Mouse (Mus musculus): ENCODE results near the gene Atf4.

Gene Atf4

DNA sequence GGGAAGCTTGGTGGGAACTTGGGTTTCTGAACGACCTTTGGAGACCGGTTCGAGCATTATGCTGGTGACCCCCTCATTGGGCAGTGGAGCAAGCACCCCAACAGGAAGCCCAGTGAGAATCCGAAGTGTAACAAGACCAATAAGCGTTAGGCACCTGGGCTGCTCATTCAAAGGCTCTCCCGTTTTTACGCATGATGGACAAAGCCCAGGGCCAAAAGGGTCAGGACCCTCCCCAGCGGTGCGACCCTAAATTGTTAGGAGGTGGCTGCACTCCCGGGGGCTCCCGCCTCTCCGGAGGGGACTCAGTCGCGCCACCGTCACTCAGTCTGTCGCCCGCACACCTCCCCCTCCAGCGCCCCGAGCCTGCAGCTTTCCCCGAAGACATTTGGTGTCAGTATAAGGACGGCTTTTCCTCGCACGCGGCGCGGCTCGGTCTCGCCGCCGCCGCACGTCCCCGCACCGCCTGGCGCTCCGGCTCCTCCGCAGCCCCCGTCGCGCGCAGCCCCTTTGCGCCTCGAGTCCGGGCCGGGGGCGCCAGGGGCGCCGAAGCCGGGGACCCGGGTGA, 31.9 kb downstream of the Atf4 start, which contains the start of gene Cacna1i:
TSS of gene Cacna1i (plus strand) at position 388 of the 565 bp plus-strand sequence.
- in situ Hi-C loops (cut with MboI) = no loop called here

DNA sequence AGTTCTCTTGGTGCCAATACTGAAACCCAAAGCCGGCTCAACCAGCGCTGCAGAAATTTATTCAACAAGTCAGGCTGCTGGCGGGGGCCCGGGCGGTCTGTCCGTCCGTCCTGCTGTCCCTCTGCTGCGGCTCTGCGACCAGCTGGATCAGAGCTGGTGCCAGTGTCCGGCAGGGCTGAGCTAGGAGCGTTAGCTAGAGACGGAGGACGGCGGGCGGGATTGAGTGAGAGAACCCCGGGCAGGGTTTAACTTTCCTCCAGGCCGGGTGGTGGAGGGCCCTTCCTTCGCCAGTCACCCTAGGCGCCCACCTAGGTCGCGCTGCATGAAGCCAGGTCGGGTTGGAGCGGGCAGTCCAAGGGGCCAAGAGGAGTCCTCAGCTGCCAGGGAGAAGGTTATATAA, 33.1 kb downstream of the Atf4 start:
- in situ Hi-C loops (cut with MboI) = no loop called here

DNA sequence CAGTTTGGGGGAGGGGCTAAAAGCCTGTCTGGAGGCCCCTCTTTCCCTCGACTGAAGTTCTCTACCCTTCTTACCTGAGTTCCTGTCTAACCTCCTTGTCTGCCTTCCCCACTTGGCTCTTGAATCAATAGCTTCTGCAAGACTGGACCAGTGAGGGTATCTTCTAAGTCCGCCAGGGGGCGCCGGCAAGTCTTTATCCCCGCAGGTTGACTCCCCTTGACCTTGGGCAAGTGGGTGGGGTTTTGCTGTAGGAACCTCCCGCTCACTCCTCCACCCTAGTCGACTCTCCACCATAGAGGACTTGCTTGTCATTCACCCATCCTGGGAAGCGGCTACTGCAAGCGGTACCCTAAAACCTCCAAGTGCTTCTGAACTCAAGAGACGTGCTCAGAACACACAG, 34.5 kb downstream of the Atf4 start:
- in situ Hi-C loops (cut with MboI) = no loop called here

DNA sequence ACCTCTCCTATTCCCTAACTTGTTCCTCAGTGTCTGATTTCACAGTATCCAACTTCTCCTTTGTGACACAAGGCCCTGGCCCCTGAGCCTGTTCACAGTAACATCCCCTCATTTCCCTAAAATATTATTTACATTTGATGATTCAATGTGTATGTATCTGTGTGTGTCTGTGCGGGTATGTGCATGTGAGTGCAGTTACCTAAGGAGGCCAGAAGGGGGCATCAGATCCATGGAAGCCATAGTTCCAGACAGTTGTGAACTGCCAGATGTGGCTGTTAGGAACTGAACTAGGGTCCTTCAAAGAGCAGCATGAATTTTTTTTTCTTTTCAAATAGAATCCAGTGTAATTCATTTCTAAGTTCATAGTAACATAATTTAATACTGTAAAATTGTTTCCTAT, 42.2 kb downstream of the Atf4 start:
- in situ Hi-C loops (cut with MboI) = no loop called here

DNA sequence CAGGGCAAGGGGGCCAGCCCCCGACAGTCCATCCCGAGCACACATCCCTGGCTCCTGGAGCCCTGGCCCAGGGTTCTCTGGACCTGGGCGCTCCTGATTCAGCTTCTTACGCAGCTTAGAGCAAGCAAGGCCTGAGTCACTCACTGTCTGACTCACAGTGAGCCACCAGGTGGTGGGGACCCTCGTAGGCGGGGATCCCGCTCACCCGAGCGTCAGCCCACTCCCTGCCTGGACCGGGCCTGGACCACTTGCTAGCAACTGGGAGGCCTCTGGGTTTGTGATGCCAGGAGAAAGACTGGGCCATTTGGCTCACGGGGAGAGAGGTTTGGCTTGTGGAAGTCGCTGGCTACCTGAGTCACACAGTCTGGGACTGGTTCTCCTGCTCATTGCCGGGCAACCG, 48.8 kb downstream of the Atf4 start:
- in situ Hi-C loops (cut with MboI) = no loop called here

GRCm38 (mm10) chr15:80304188-80304587, 49.2 kb downstream of the Atf4 start:
- in situ Hi-C loops (cut with MboI) = no loop called here

DNA sequence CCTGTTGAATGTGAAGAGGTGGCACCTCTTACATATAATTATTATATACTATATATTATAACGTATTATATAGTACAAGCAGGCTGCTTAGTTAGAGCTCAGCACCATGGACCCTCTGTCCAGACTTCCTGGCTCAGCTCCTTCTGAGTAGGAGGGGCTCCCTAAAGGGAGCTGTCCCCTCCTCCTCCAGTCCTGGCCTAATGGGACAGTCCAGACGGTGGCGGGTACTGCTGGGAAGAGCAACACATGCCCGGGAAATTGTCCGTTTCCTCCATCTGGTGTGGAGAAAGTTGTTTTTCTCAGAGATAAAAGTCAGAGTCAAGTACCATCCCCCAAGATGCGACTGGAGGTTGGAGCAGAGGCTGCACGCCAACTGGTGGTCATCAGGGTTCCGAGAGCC, 51.2 kb downstream of the Atf4 start:
- in situ Hi-C loops (cut with MboI) = no loop called here

Data from mature B cell (primary cell).